Mouse (Mus musculus): Measurements from ENCODE around the gene Pdhb. TPM values are rescaled to one million over a fixed set of nuclear protein-coding genes. Genes with fewer than 3 reads are reported as not detected.

Gene Pdhb
- polyA plus RNA-seq, 1 experiment from 2014 or later: 215 TPM

DNA sequence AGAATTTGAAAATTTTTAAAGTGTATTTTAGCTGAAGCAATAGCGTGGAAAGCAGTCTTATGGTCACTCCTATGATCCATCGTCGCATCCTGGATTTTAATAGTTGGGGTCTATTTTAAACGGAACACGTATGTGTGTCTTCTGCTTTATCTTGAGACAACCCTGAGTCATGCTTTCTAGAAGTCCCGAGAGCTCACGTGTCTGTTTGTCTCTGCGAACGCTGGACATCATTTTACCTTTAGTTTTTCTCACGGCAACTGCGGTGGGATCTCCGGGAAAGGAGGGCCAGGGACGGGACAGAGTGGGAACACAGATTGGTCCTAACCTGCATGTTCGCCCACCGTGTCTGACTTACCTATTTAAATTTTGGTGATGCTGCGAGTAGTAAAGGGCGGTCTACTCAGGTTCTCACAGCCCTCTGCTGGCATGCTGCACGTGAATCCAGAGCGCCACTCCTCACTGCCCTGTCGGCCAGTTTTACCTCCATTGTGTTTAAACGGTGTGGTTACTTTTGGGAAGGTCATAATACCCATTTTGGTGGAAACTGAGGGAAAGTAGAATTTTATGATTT lies 42.5 kb upstream of the Pdhb start:
- DNase-seq (ENCODE audit: low spot score, missing footprints) (peak; percentile 88), ATAC-seq (ENCODE audit: low FRiP score) (no peak)
- 0 out of 2 replicates have a peak overlapping the region, but pooled peaks have one; percentile 6 for H3K4me3 ChIP-seq (ENCODE audit: low read depth, low read length)
- no peak overlapping the region for H3K9ac ChIP-seq (ENCODE audit: low read length)
- peaks cover 22% of the 10 kb centered on the region for H3K27me3 ChIP-seq (ENCODE audit: control insufficient read depth, insufficient read depth, low read length)
- no peaks in the 10 kb centered on the region for H3K36me3 ChIP-seq (ENCODE audit: control insufficient read depth, insufficient read depth, low read length)
- peak overlapping the region; percentile 79; the same call in 1 of the 2 replicates for H3K4me2 ChIP-seq
- no peak overlapping the region for H3K27ac ChIP-seq (ENCODE audit: low read depth, low read length)
- WGBS: 17% methylated on average over 21 of the region's 21 CpGs
- no peaks in the 10 kb centered on the region for H3K9me3 ChIP-seq (ENCODE audit: control insufficient read depth, low read length)
- peaks cover 14% of the 10 kb centered on the region for H3K4me1 ChIP-seq (ENCODE audit: control insufficient read depth, insufficient read depth, low read length)

- Histone ChIP-seq H3K4me3 (ENCODE audit: low read depth, low read length) (peak overlapping the region; percentile 75), H3K36me3 (ENCODE audit: control insufficient read depth, insufficient read depth, low read length) (no peaks in the 10 kb centered on the region), H3K4me1 (ENCODE audit: control insufficient read depth, insufficient read depth, low read length) (peaks cover 10% of the 10 kb centered on the region), H3K9me3 (ENCODE audit: control insufficient read depth, low read length) (no peaks in the 10 kb centered on the region), H3K4me2 (peak overlapping the region; percentile 79), H3K27me3 (ENCODE audit: control insufficient read depth, insufficient read depth, low read length) (peaks cover 20% of the 10 kb centered on the region), H3K9ac (ENCODE audit: low read length) (peak overlapping the region; percentile 84), H3K27ac (ENCODE audit: low read depth, low read length) (peak overlapping the region; percentile 69)
- DNase-seq (ENCODE audit: low spot score, missing footprints): peak; percentile 98
- peak; percentile 86 for ATAC-seq (ENCODE audit: low FRiP score)
- WGBS: 2% methylated on average over 60 of the region's 63 CpGs
Observed at GRCm38 (mm10) chr14:8214299-8215207, 41.7 kb upstream of the Pdhb start.

DNA sequence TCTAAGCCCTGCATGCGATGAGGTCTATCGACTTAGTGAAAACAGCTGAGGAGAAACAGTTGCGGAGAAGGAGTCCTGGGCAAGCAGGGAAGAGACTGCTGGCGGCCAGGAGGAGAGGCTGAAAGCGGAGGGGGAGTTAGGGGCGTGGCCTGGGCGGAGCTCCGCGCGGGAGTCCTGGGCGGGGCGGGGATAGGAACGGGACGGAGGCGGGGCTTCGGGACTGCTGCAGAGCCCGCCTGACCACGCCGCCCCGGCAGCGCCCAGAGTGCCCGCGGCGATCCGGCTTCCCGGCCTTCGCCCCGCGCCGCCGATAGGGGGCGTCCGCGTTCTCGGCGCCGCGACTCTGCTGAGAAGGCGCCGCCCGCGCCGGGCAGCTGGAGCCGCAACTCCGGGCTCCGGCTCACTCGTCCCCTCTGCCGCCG lies 41.0 kb upstream of the Pdhb start, which contains the start of gene Kctd6:
TSS of gene Kctd6 (plus strand) at position 338 of the 422 bp plus-strand sequence.
- H3K9ac ChIP-seq (ENCODE audit: low read length): peak within 1 kb of the TSS; percentile 84
- no peaks in the 10 kb centered on the region for H3K9me3 ChIP-seq (ENCODE audit: control insufficient read depth, low read length)
- H3K4me3 ChIP-seq (ENCODE audit: low read depth, low read length): peak within 1 kb of the TSS; percentile 75
- peaks cover 20% of the 10 kb centered on the region for H3K27me3 ChIP-seq (ENCODE audit: control insufficient read depth, insufficient read depth, low read length)
- ATAC-seq (ENCODE audit: low FRiP score) (peak; percentile 98), DNase-seq (ENCODE audit: low spot score, missing footprints) (peak; percentile 100)
- under 1% methylated on average over 31 of the region's 49 CpGs for WGBS
- H3K27ac ChIP-seq (ENCODE audit: low read depth, low read length): peak within 1 kb of the TSS; percentile 69
- H3K4me1 ChIP-seq (ENCODE audit: control insufficient read depth, insufficient read depth, low read length): peaks cover 6% of the 10 kb centered on the region
- H3K36me3 ChIP-seq (ENCODE audit: control insufficient read depth, insufficient read depth, low read length): no peaks in the 10 kb centered on the region
- peak within 1 kb of the TSS; percentile 79 for H3K4me2 ChIP-seq

GRCm38 (mm10) chr14:8212996-8213395 lies 40.2 kb upstream of the Pdhb start:
- H3K4me1 ChIP-seq (ENCODE audit: control insufficient read depth, insufficient read depth, low read length): peaks cover 2% of the 10 kb centered on the region; the same call in 1 of the 2 replicates
- 80% methylated on average over 2 of the region's 2 CpGs for WGBS
- H3K36me3 ChIP-seq (ENCODE audit: control insufficient read depth, insufficient read depth, low read length): no peaks in the 10 kb centered on the region
- no peaks in the 10 kb centered on the region for H3K9me3 ChIP-seq (ENCODE audit: control insufficient read depth, low read length)
- no peak overlapping the region for H3K27ac ChIP-seq (ENCODE audit: low read depth, low read length)
- peaks cover 20% of the 10 kb centered on the region for H3K27me3 ChIP-seq (ENCODE audit: control insufficient read depth, insufficient read depth, low read length)
- H3K4me2 ChIP-seq: no peak overlapping the region
- no peak overlapping the region for H3K4me3 ChIP-seq (ENCODE audit: low read depth, low read length)
- H3K9ac ChIP-seq (ENCODE audit: low read length): no peak overlapping the region
- peak; percentile 82 for DNase-seq (ENCODE audit: low spot score, missing footprints)
- ATAC-seq (ENCODE audit: low FRiP score): no peak

DNA sequence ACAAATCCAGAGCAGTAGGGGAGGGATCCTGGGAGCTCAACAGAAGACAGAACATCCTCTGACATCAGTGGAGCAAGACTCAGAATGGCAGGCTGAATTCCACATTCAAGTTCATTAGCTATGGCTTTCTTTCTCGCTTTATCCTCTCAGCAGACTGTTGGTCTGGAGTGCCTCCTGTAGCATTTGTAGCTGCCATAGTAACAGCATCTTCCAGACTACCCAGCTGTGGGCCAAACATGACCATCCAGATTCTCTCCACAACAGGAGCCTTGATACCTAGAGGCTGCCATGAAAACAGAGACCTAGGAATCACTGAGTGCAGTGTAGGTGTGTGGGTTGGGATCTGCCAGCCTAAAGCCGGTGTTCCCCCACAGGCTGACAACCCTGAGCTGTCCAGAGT lies 37.1 kb upstream of the Pdhb start:
- Histone ChIP-seq H3K9ac (ENCODE audit: low read length) (no peak overlapping the region), H3K9me3 (ENCODE audit: control insufficient read depth, low read length) (no peaks in the 10 kb centered on the region), H3K36me3 (ENCODE audit: control insufficient read depth, insufficient read depth, low read length) (no peaks in the 10 kb centered on the region), H3K4me3 (ENCODE audit: low read depth, low read length) (no peak overlapping the region), H3K27me3 (ENCODE audit: control insufficient read depth, insufficient read depth, low read length) (no peaks in the 10 kb centered on the region), H3K4me1 (ENCODE audit: control insufficient read depth, insufficient read depth, low read length) (peaks cover 2% of the 10 kb centered on the region; the same call in 1 of the 2 replicates), H3K27ac (ENCODE audit: low read depth, low read length) (no peak overlapping the region), H3K4me2 (no peak overlapping the region)
- WGBS: 80% methylated on average over 2 of the region's 2 CpGs
- ATAC-seq (ENCODE audit: low FRiP score) (no peak), DNase-seq (ENCODE audit: low spot score, missing footprints) (no peak)

- ATAC-seq (ENCODE audit: low FRiP score) (no peak), DNase-seq (ENCODE audit: low spot score, missing footprints) (no peak)
- Histone ChIP-seq H3K4me3 (ENCODE audit: low read depth, low read length) (no peak overlapping the region), H3K9me3 (ENCODE audit: control insufficient read depth, low read length) (no peaks in the 10 kb centered on the region), H3K36me3 (ENCODE audit: control insufficient read depth, insufficient read depth, low read length) (no peaks in the 10 kb centered on the region), H3K4me1 (ENCODE audit: control insufficient read depth, insufficient read depth, low read length) (no peaks in the 10 kb centered on the region), H3K27ac (ENCODE audit: low read depth, low read length) (no peak overlapping the region), H3K9ac (ENCODE audit: low read length) (no peak overlapping the region), H3K27me3 (ENCODE audit: control insufficient read depth, insufficient read depth, low read length) (no peaks in the 10 kb centered on the region), H3K4me2 (no peak overlapping the region)
- 79% methylated on average over 3 of the region's 3 CpGs for WGBS
Observed at GRCm38 (mm10) chr14:8208876-8209275, 36.1 kb upstream of the Pdhb start.

- Histone ChIP-seq H3K36me3 (ENCODE audit: control insufficient read depth, insufficient read depth, low read length) (no peaks in the 10 kb centered on the region), H3K4me2 (no peak overlapping the region), H3K9ac (ENCODE audit: low read length) (no peak overlapping the region), H3K9me3 (ENCODE audit: control insufficient read depth, low read length) (no peaks in the 10 kb centered on the region), H3K27ac (ENCODE audit: low read depth, low read length) (no peak overlapping the region), H3K4me3 (ENCODE audit: low read depth, low read length) (no peak overlapping the region), H3K27me3 (ENCODE audit: control insufficient read depth, insufficient read depth, low read length) (no peaks in the 10 kb centered on the region), H3K4me1 (ENCODE audit: control insufficient read depth, insufficient read depth, low read length) (no peaks in the 10 kb centered on the region)
- ATAC-seq (ENCODE audit: low FRiP score): no peak
- WGBS: 57% methylated on average over 5 of the region's 5 CpGs
- DNase-seq (ENCODE audit: low spot score, missing footprints): no peak
Observed at GRCm38 (mm10) chr14:8207543-8207942, 34.7 kb upstream of the Pdhb start.

DNA sequence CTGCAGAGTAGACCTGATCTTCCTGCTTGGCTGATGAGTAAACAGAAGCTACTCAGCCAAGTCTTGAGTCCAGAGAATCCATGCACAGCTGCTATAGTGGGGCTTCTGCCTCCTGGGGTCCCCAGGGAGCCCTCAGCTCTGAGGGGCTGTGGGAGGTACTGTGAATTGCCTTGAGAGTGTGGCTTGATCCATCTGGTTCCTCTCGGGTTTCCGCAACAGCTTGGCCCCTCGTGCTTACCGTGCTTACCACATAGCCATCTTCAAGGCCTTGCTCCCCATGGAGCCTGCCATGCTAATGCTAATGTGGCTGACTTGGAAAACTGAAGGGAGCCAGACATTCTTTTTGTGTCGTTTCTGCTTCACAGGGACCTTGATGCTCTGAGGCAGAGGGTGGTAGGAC lies 34.3 kb upstream of the Pdhb start:
- no peaks in the 10 kb centered on the region for H3K27me3 ChIP-seq (ENCODE audit: control insufficient read depth, insufficient read depth, low read length)
- peak; percentile 60 for ATAC-seq (ENCODE audit: low FRiP score)
- H3K4me1 ChIP-seq (ENCODE audit: control insufficient read depth, insufficient read depth, low read length): no peaks in the 10 kb centered on the region
- 9% methylated on average over 5 of the region's 5 CpGs for WGBS
- H3K27ac ChIP-seq (ENCODE audit: low read depth, low read length): no peak overlapping the region
- no peaks in the 10 kb centered on the region for H3K36me3 ChIP-seq (ENCODE audit: control insufficient read depth, insufficient read depth, low read length)
- no peak for DNase-seq (ENCODE audit: low spot score, missing footprints)
- H3K4me3 ChIP-seq (ENCODE audit: low read depth, low read length): no peak overlapping the region
- H3K4me2 ChIP-seq: no peak overlapping the region
- H3K9me3 ChIP-seq (ENCODE audit: control insufficient read depth, low read length): no peaks in the 10 kb centered on the region
- no peak overlapping the region for H3K9ac ChIP-seq (ENCODE audit: low read length)

All from midbrain, embryonic 11.5 days (tissue).